Mouse (Mus musculus): ENCODE data around the gene Krt82.
"Not testable (repeated sequence)": the region's sequence is repeated elsewhere in the genome, so short reads cannot be mapped to it uniquely, and the experiment has no call there.

Gene Krt82

GRCm38 (mm10) chr15:101550567-101550966 is at the start of gene Krt82:
Krt82 (minus strand) TSS chr15:101550667.
- DNase-seq, result no peak

GRCm38 (mm10) chr15:101599123-101599522 is 48.7 kb upstream of the Krt82 start:
- DNase-seq, result no peak

- DNase-seq, result no peak
Observed at GRCm38 (mm10) chr15:101588216-101588615, 37.7 kb upstream of the Krt82 start.

GRCm38 (mm10) chr15:101584456-101584855 is 34.0 kb upstream of the Krt82 start:
- DNase-seq, result no peak

- no peak for DNase-seq
Observed at GRCm38 (mm10) chr15:101583211-101583965, 32.9 kb upstream of the Krt82 start.

GRCm38 (mm10) chr15:101581701-101582100 is 31.2 kb upstream of the Krt82 start:
- DNase-seq, result no peak

- no peak for DNase-seq
Observed at GRCm38 (mm10) chr15:101575506-101575905, 25.0 kb upstream of the Krt82 start.

GRCm38 (mm10) chr15:101573796-101574345 is 23.4 kb upstream of the Krt82 start, which contains the start of gene Krt75:
Krt75 (minus strand) TSS chr15:101573904.
- DNase-seq, result no peak

GRCm38 (mm10) chr15:101567780-101568179 is 17.3 kb upstream of the Krt82 start:
- peak in 1 of 2 experiments; percentile 29 for DNase-seq

GRCm38 (mm10) chr15:101562850-101563249 is 12.4 kb upstream of the Krt82 start, which contains the start of gene Krt90:
Krt90 (minus strand) TSS chr15:101562950.
- no peak for DNase-seq

GRCm38 (mm10) chr15:101558034-101558646 is 7.7 kb upstream of the Krt82 start:
- DNase-seq, result no peak

GRCm38 (mm10) chr15:101553169-101553568 is 2.7 kb upstream of the Krt82 start:
- peak; percentile 30 to 42 for DNase-seq

GRCm38 (mm10) chr15:101552188-101552587 is 1.7 kb upstream of the Krt82 start:
- no peak for DNase-seq

GRCm38 (mm10) chr15:101544478-101544877 is 6.0 kb downstream of the Krt82 start:
- DNase-seq, result no peak

- peak; percentile 13 to 25 for DNase-seq
Observed at GRCm38 (mm10) chr15:101542543-101542942, 7.9 kb downstream of the Krt82 start.

- no peak for DNase-seq
Observed at GRCm38 (mm10) chr15:101538580-101538900, 11.9 kb downstream of the Krt82 start.

GRCm38 (mm10) chr15:101537864-101538579 is 12.4 kb downstream of the Krt82 start:
- no peak for DNase-seq

GRCm38 (mm10) chr15:101536054-101536850 is 14.2 kb downstream of the Krt82 start:
- DNase-seq, result no peak

- DNase-seq, result no peak
Observed at GRCm38 (mm10) chr15:101532720-101533119, 17.7 kb downstream of the Krt82 start, which contains the start of gene Krt84. Krt84 (minus strand) TSS chr15:101532820.

- no peak for DNase-seq
Observed at GRCm38 (mm10) chr15:101522556-101523232, 27.8 kb downstream of the Krt82 start.

- peak; percentile 87 to 92 for DNase-seq
Observed at GRCm38 (mm10) chr15:101519792-101520191, 30.7 kb downstream of the Krt82 start.

- not testable (repeated sequence) for DNase-seq
Observed at GRCm38 (mm10) chr15:101517161-101517560, 33.3 kb downstream of the Krt82 start, which contains the start of gene Gm49425. Gm49425 (minus strand) TSS chr15:101517261.
